Mouse (Mus musculus) kidney, postnatal 0 days (tissue): Measurements from ENCODE around the gene Prkd1. TPM values are rescaled to one million over a fixed set of nuclear protein-coding genes. Genes with fewer than 3 reads are reported as not detected.

Experiments
- ATAC-seq: fragments of 200-750 bp; cut with Nextera tagmentation; replicated peaks from 2 replicates; pipeline ENCODE4 v1.8.0; 2017; ENCODE audit warnings: low read depth, moderate number of reproducible peaks, moderate TSS enrichment, moderate library complexity; ENCODE audit not compliant: low FRiP score
- DNase-seq: peaks from one replicate; pipeline ENCODE4 v3.0.0-alpha.2; 2016; ENCODE audit warnings: low spot score
- H3K27ac ChIP-seq: fragments of 300-500 bp; sonication (generic); 2 replicates; pipeline ENCODE4 v1.5.1; 2014; ENCODE audit warnings: mild to moderate bottlenecking
- H3K27me3 ChIP-seq: fragments of 300-500 bp; sonication (generic); 2 replicates; pipeline ENCODE4 v1.6.1; 2014; ENCODE audit warnings: low read length, mixed read lengths; ENCODE audit not compliant: insufficient read depth
- H3K36me3 ChIP-seq: fragments of 300-500 bp; sonication (generic); 2 replicates; pipeline ENCODE4 v1.6.1; 2014; ENCODE audit warnings: low read length, mixed read lengths; ENCODE audit not compliant: insufficient read depth
- H3K4me1 ChIP-seq: fragments of 300-500 bp; sonication (generic); replicated peaks from 2 replicates; pipeline ENCODE4 v1.6.1; 2014; ENCODE audit warnings: antibody characterized with exemption, low read length, mixed read lengths; ENCODE audit not compliant: insufficient read depth
- H3K4me2 ChIP-seq: fragments of 300-500 bp; sonication (generic); 2 replicates; pipeline ENCODE4 v1.6.1; 2014; ENCODE audit warnings: mild to moderate bottlenecking, low read length, moderate library complexity, mixed read lengths
- H3K4me3 ChIP-seq: fragments of 300-500 bp; sonication (generic); replicated peaks from 2 replicates; pipeline ENCODE4 v1.5.1; 2014; ENCODE audit warnings: low read depth, low read length
- H3K9ac ChIP-seq: fragments of 300-500 bp; sonication (generic); 2 replicates; pipeline ENCODE4 v1.6.1; 2014; ENCODE audit warnings: low read depth, low read length
- H3K9me3 ChIP-seq: fragments of 300-500 bp; sonication (generic); replicated peaks from 2 replicates; pipeline ENCODE4 v1.6.1; 2016; ENCODE audit warnings: low read length, inconsistent platforms, mixed read lengths
- CTCF ChIP-seq: IDR thresholded peaks from 2 replicates; pipeline ENCODE4 v1.5.1; 2016; ENCODE audit warnings: antibody characterized with exemption, low read depth, mild to moderate bottlenecking, moderate library complexity
- WGBS: fragments of 180-500 bp; shearing (Covaris S2); extraction: QIAGEN DNeasy Blood & Tissue Kit; methylation state at CpG from one replicate; pipeline ENCODE4 v1.1.7; 2014; 5-methylcytosine and 5-hydroxymethylcytosine counted together
- polyA plus RNA-seq: library from polyadenylated mRNA; unstranded; fragments of >200 nt; fragmentation: Nextera tagmentation; extraction: Ambion mirVana; gene quantifications from 2 replicates; pipeline ENCODE4 v1.2.1, GENCODE M21; 2015

Gene Prkd1
- polyA plus RNA-seq, 1 experiment from 2014 or later, result 5.5 TPM

GRCm38 (mm10) chr12:50544855-50545609 lies 103.9 kb downstream of the Prkd1 start:
- Histone ChIP-seq H3K4me3 (no peak overlapping the region), H3K9me3 (no peaks in the 10 kb centered on the region), H3K27ac (no peak overlapping the region), H3K9ac (no peak overlapping the region), H3K4me2 (no peak overlapping the region), H3K27me3 (no peaks in the 10 kb centered on the region), H3K4me1 (no peaks in the 10 kb centered on the region), H3K36me3 (no peaks in the 10 kb centered on the region)
- 58% methylated on average over 8 of the region's 8 CpGs for WGBS
- no peak for TF ChIP-seq CTCF
- ATAC-seq (no peak), DNase-seq (peak; percentile 47)

GRCm38 (mm10) chr12:50540793-50541192 lies 108.1 kb downstream of the Prkd1 start:
- Histone ChIP-seq H3K4me1 (no peaks in the 10 kb centered on the region), H3K27ac (no peak overlapping the region), H3K9ac (no peak overlapping the region), H3K9me3 (no peaks in the 10 kb centered on the region), H3K27me3 (no peaks in the 10 kb centered on the region), H3K36me3 (no peaks in the 10 kb centered on the region), H3K4me3 (no peak overlapping the region), H3K4me2 (no peak overlapping the region)
- DNase-seq, result no peak
- ATAC-seq, result no peak
- WGBS, result 92% methylated on average over 5 of the region's 5 CpGs
- no peak for TF ChIP-seq CTCF

GRCm38 (mm10) chr12:50538296-50538965 lies 110.5 kb downstream of the Prkd1 start:
- Histone ChIP-seq H3K4me1 (no peaks in the 10 kb centered on the region), H3K27me3 (no peaks in the 10 kb centered on the region), H3K9ac (no peak overlapping the region), H3K4me2 (no peak overlapping the region), H3K36me3 (no peaks in the 10 kb centered on the region), H3K9me3 (no peaks in the 10 kb centered on the region), H3K27ac (no peak overlapping the region), H3K4me3 (no peak overlapping the region)
- no peak for TF ChIP-seq CTCF
- ATAC-seq (no peak), DNase-seq (no peak)
- 89% methylated on average over 3 of the region's 3 CpGs for WGBS

GRCm38 (mm10) chr12:50537761-50538160 lies 111.1 kb downstream of the Prkd1 start:
- Histone ChIP-seq H3K4me3 (no peak overlapping the region), H3K9ac (no peak overlapping the region), H3K9me3 (no peaks in the 10 kb centered on the region), H3K27me3 (no peaks in the 10 kb centered on the region), H3K4me2 (no peak overlapping the region), H3K4me1 (no peaks in the 10 kb centered on the region), H3K27ac (no peak overlapping the region), H3K36me3 (no peaks in the 10 kb centered on the region)
- ATAC-seq (no peak), DNase-seq (no peak)
- TF ChIP-seq CTCF, result no peak
- WGBS, result 87% methylated on average over 2 of the region's 2 CpGs

GRCm38 (mm10) chr12:50537006-50537405 lies 111.9 kb downstream of the Prkd1 start:
- no peak overlapping the region for H3K27ac ChIP-seq
- ATAC-seq, result no peak
- no peak overlapping the region for H3K9ac ChIP-seq
- TF ChIP-seq CTCF, result no peak
- H3K4me3 ChIP-seq, result no peak overlapping the region
- H3K4me2 ChIP-seq, result no peak overlapping the region
- no peaks in the 10 kb centered on the region for H3K9me3 ChIP-seq
- 22% methylated on average over 1 of the region's 1 CpGs for WGBS
- H3K27me3 ChIP-seq, result no peaks in the 10 kb centered on the region
- peak; percentile 5 for DNase-seq
- H3K36me3 ChIP-seq, result no peaks in the 10 kb centered on the region
- no peaks in the 10 kb centered on the region for H3K4me1 ChIP-seq

GRCm38 (mm10) chr12:50528633-50529032 lies 120.3 kb downstream of the Prkd1 start:
- no peak overlapping the region for H3K4me3 ChIP-seq
- H3K4me1 ChIP-seq, result no peaks in the 10 kb centered on the region
- ATAC-seq, result no peak
- H3K27me3 ChIP-seq, result no peaks in the 10 kb centered on the region
- H3K36me3 ChIP-seq, result no peaks in the 10 kb centered on the region
- H3K4me2 ChIP-seq, result no peak overlapping the region
- no peak for TF ChIP-seq CTCF
- no peak overlapping the region for H3K27ac ChIP-seq
- H3K9ac ChIP-seq, result no peak overlapping the region
- no peaks in the 10 kb centered on the region for H3K9me3 ChIP-seq
- no peak for DNase-seq
- WGBS, result 86% methylated on average over 1 of the region's 1 CpGs
